Mouse (Mus musculus) brain, embryonic 14.5 days (tissue): ENCODE measurements at regions not wholly inside any gene's neighbourhood (a gene's known extent, or its start where the extent isn't known, plus 50 kb on each side); places are given as distances from the start of the nearest gene placed in this dataset.

Source experiments
- DNase-seq: peaks from one replicate; pipeline ENCODE4 v3.0.0-alpha.2; 2011; ENCODE audit warnings: low read depth
- CTCF ChIP-seq: fragments of 200-500 bp; IDR thresholded peaks from 2 replicates; pipeline ENCODE4 v1.5.1; 2012; ENCODE audit warnings: inconsistent platforms, mild to moderate bottlenecking, moderate library complexity, borderline replicate concordance; ENCODE audit not compliant: insufficient read depth, insufficient read length; ENCODE audit errors: extremely low read depth
- POLR2A ChIP-seq: fragments of 200-500 bp; IDR thresholded peaks from 2 replicates; pipeline ENCODE4 v1.6.1; 2012; ENCODE audit warnings: mild to moderate bottlenecking, inconsistent platforms, borderline replicate concordance; ENCODE audit not compliant: poor library complexity, insufficient read depth, insufficient read length, severe bottlenecking; ENCODE audit errors: extremely low read depth

DNA sequence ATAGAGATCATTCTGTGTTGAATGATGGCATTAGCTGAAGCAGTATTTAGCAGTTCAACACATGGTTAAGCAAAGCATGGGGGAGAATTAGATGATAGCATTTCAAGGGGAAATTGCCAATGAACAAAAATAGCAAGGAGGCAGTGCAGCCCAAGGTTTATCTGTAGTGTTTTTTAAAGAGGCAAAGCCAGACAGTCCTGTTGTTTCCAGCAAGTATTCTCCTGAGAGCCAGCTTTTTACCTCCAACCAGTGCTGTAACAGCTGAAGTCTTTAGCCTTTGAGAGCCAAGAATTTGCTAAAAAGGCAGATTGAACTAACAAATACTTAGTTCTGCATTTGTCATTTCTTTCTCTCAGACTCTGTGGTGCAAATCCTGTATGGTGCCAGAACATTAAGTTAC, 305.1 kb upstream of the Arx start:
- DNase-seq, result no peak
- TF ChIP-seq CTCF, result no peak
- no peak for TF ChIP-seq POLR2A

GRCm38 (mm10) chrX:93002236-93002976, 283.8 kb upstream of the Arx start:
- DNase-seq, result peak; percentile 51
- TF ChIP-seq CTCF, result no peak
- TF ChIP-seq POLR2A, result no peak

DNA sequence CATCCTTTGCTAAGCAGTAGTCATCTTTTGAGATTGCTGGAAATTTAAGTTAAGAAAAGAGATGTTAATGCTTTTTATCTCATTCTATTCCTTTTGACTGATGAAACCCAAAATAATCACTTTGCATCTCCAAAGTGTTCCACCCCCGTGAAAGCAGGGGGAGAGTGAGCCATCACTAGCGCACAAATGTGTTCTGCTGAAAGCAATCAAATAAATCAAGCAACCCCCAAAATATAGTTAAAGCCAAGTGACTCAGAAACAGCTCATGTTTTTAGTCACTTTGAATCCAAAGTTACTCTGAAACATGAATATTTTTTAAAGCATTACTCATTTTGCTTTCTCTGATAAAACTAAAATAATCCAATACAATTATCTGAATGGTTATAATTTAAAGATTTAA, 279.6 kb upstream of the Arx start:
- DNase-seq, result no peak
- no peak for TF ChIP-seq CTCF

DNA sequence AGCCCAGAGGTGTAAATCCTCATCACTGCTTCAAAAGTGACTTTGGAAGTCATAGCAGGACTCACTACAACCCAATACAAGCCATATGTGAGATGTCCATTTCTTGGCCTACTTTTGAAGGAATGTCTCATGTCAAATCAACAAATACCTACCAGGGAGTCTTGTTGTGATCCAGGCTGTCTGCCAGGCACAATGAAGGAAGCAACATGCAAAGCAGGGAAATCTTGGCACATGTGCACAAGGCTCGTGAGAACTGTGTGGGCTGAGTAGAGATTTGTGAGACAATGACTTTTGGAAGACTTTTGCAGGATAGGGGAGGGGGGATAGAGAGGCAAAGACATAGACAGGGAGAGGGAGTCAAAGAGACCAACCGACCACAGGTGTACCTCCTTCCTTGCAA, 274.7 kb upstream of the Arx start:
- DNase-seq, result peak; percentile 2
- TF ChIP-seq CTCF (no peak), POLR2A (no peak)

DNA sequence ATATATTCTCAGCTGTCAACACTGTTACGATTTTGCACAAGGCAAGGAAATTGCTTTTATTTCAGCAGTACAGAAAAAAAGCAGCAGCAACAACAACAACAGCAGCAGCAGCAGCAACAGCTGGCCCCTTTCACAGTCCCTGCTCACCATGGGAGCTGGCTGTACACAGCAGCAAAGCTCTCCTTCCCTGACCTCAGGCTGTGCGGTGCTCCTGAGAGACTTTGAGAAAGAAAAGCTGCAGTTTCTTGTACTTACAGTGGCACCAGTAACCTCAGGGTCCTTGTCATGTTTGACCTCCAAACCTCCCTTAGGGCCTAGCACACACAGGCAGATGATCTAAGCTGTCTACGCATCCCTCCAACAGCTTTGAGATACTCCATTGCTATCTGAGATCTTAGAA, 269.9 kb upstream of the Arx start:
- TF ChIP-seq POLR2A (no peak), CTCF (no peak)
- no peak for DNase-seq

DNA sequence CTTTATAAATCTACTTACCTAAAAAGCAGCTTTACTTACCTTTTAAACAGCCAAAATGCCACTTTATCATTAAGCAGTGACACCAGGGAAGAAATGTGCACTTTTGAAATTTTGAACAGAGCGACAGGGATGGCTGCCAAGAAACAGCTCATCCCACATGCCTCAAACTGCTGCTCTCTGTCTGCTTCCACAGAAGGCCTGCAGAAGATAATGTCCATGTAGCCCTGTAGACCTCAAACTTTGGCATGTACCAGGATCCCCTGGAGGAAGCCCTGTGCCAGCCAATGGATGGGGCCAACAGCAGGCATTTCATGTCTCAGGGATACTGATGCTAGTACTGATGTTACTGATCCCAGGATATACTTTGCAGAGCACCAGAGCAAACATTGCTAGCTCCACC, 245.1 kb upstream of the Arx start:
- TF ChIP-seq POLR2A (no peak), CTCF (no peak)
- DNase-seq, result no peak

DNA sequence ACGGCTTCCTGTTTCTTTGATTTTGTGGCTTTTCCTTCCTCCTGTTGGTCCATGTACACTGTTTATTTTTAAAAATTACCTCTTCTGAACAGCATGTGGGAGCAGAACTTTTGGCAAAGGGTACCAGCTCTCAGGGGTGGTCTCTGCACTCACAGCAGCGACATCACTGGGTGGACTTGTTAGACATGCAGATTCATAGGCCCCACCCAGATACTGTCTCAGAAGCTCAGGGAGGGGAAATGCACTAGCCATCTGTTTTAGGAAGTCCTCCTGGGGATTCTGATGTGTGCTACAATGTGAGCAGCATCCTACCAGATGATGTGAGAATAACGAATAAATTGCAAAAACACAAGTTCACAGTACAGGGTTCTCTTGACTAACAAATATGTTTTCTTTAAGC, 243.5 kb upstream of the Arx start:
- TF ChIP-seq POLR2A, result no peak
- no peak for TF ChIP-seq CTCF
- DNase-seq, result peak; percentile 64

- TF ChIP-seq POLR2A (no peak), CTCF (no peak)
These were observed 237.1 kb upstream of the Arx start for GRCm38 (mm10) chrX:93048967-93049754.

DNA sequence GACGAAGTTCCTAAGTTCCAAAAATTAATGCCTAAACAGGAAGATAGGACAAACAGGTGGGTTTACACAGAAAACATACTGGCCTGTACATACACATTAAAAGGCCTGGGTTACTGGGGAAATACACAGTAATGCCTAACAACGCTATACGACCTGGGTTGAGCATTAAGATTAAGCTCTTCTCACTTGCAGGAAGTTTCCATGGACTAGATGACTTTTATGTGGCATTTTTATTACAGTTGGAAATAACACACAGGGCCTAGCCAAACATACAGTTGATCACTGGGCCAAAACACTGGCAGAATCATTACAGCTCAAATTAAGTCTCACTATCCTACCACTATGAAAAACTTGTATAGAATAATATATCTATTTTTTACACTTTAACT, 236.5 kb upstream of the Arx start:
- TF ChIP-seq POLR2A (no peak), CTCF (no peak)
- no peak for DNase-seq

More at GRCm38 (mm10) chrX:93048967-93049754, 237.1 kb upstream of the Arx start:
- no peak for DNase-seq

GRCm38 (mm10) chrX:93059533-93059932, 226.7 kb upstream of the Arx start:
- DNase-seq, result no peak
- TF ChIP-seq POLR2A (no peak), CTCF (no peak)

DNA sequence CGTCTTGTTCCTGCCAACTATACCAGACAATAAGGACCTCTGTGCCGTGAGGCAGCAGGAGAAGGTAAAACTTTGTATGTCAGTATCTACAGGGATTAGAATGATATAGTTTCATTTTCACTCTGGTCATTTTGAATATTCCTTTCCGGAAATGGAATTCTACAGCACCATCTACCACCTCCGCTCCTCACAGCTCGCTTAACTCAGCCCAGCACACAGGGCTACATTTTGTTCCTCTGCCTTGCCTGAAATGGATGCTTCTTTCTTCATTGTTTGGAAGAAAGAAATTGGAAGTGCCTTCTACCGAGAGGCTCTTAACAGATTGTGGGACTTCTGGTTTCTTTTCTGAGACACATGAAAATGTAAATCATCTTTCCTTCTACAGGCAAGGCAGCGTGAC, 217.4 kb upstream of the Arx start:
- DNase-seq, result peak; percentile 31
- no peak for TF ChIP-seq CTCF
- TF ChIP-seq POLR2A, result no peak

DNA sequence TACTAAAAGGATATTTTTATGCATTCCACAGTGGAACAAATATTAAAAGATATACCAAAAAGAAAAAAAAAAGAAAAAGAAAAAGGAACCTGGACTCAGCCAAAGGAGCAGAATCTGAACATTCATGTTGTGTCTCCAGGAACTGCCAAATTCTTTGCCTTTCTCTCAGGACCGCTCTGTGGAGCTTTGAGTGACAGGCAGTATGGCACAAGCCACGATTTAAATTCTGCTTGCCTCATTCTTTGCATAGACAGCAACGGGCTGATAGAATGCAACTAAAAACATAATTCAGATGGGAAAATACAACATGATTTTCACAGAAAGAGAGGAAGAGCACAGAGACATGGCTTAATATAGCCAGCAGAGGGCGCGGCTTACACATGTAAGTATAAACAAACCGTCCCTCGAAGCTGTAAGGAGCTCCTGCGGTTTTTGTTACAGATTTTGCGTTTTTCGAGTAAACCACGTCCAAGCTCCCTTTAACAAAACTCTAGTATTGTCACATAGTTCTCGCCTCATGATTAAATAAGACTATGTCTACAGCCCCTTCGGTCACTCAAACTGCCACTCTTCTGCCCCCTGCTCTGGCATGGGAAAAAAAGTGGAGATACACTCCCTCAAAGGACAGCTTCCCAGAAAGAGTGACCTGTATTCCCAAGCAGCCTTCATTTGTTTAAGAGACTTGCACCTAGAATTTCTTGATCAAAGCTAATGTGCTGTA, 216.5 kb upstream of the Arx start:
- TF ChIP-seq POLR2A, result no peak
- peak; percentile 58; the same call in 1 of the 2 replicates for TF ChIP-seq CTCF
- peak; percentile 93 for DNase-seq

DNA sequence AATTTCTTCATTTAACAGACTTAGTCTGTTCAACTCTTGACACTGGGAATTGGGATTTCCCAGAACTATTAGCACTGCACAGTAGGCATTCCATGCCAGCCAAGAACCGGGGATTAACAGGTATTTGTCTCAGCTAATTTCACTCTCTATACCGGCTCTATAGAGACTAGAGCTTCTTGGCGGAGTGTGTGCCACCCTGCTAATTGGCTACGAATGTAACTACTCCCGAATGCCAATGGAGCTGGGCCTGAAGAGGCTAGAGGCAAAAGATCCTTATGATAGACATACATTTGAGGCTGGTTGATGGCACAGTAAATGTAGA, 216.0 kb upstream of the Arx start:
- no peak for TF ChIP-seq POLR2A
- no peak for TF ChIP-seq CTCF

More for the DNA sequence above, 216.0 kb upstream of the Arx start:
- DNase-seq, result peak; percentile 87
